Mouse (Mus musculus): ENCODE results near the gene Cib1.
A peak's percentile ranks its signal among the peaks of the same experiment; 100 is the strongest.

The Cib1 gene

GRCm38 (mm10) chr7:80231971-80232488 lies 583 bp downstream of the Cib1 start:
- DNase-seq (ENCODE audit: low read depth) = peak; percentile 66

GRCm38 (mm10) chr7:80230196-80230595 lies 2.4 kb downstream of the Cib1 start:
- no peak for DNase-seq (ENCODE audit: low read depth)

- DNase-seq (ENCODE audit: low read depth) = no peak
Observed at GRCm38 (mm10) chr7:80227065-80227464, 5.5 kb downstream of the Cib1 start.

- no peak for DNase-seq (ENCODE audit: low read depth)
Observed at GRCm38 (mm10) chr7:80221179-80221750, 11.3 kb downstream of the Cib1 start.

GRCm38 (mm10) chr7:80220237-80220797 lies 12.3 kb downstream of the Cib1 start:
- no peak for DNase-seq (ENCODE audit: low read depth)

- no peak for DNase-seq (ENCODE audit: low read depth)
Observed at GRCm38 (mm10) chr7:80218666-80219065, 13.9 kb downstream of the Cib1 start.

- peak; percentile 37 for DNase-seq (ENCODE audit: low read depth)
Observed at GRCm38 (mm10) chr7:80216566-80216965, 16.0 kb downstream of the Cib1 start.

GRCm38 (mm10) chr7:80215398-80215797 lies 17.2 kb downstream of the Cib1 start:
- DNase-seq (ENCODE audit: low read depth) = peak; percentile 86

- DNase-seq (ENCODE audit: low read depth) = no peak
Observed at GRCm38 (mm10) chr7:80214459-80214858, 18.2 kb downstream of the Cib1 start.

- DNase-seq (ENCODE audit: low read depth) = no peak
Observed at GRCm38 (mm10) chr7:80213604-80214003, 19.0 kb downstream of the Cib1 start.

- DNase-seq (ENCODE audit: low read depth) = no peak
Observed at GRCm38 (mm10) chr7:80210982-80211381, 21.6 kb downstream of the Cib1 start.

- DNase-seq (ENCODE audit: low read depth) = no peak
Observed at GRCm38 (mm10) chr7:80209669-80210068, 22.9 kb downstream of the Cib1 start.

GRCm38 (mm10) chr7:80208738-80209430 lies 23.7 kb downstream of the Cib1 start:
- peak; percentile 38 for DNase-seq (ENCODE audit: low read depth)

GRCm38 (mm10) chr7:80208026-80208642 lies 24.5 kb downstream of the Cib1 start:
- peak; percentile 10 for DNase-seq (ENCODE audit: low read depth)

GRCm38 (mm10) chr7:80207314-80207731 lies 25.3 kb downstream of the Cib1 start:
- peak; percentile 28 for DNase-seq (ENCODE audit: low read depth)

GRCm38 (mm10) chr7:80205705-80206589 lies 26.7 kb downstream of the Cib1 start:
- no peak for DNase-seq (ENCODE audit: low read depth)

- no peak for DNase-seq (ENCODE audit: low read depth)
Observed at GRCm38 (mm10) chr7:80204961-80205360, 27.7 kb downstream of the Cib1 start.

GRCm38 (mm10) chr7:80204362-80204761 lies 28.3 kb downstream of the Cib1 start:
- DNase-seq (ENCODE audit: low read depth) = no peak

GRCm38 (mm10) chr7:80203638-80204096 lies 28.9 kb downstream of the Cib1 start:
- no peak for DNase-seq (ENCODE audit: low read depth)

- no peak for DNase-seq (ENCODE audit: low read depth)
Observed at GRCm38 (mm10) chr7:80202961-80203360, 29.7 kb downstream of the Cib1 start.

- DNase-seq (ENCODE audit: low read depth) = no peak
Observed at GRCm38 (mm10) chr7:80201888-80202540, 30.6 kb downstream of the Cib1 start.
